Mouse (Mus musculus): ENCODE results near the gene Capn15. TPM values are rescaled to one million over a fixed set of nuclear protein-coding genes. Genes with fewer than 3 reads are reported as not detected.

Gene Capn15
- polyA plus RNA-seq, 1 experiment from 2014 or later, result 21.1 TPM

DNA sequence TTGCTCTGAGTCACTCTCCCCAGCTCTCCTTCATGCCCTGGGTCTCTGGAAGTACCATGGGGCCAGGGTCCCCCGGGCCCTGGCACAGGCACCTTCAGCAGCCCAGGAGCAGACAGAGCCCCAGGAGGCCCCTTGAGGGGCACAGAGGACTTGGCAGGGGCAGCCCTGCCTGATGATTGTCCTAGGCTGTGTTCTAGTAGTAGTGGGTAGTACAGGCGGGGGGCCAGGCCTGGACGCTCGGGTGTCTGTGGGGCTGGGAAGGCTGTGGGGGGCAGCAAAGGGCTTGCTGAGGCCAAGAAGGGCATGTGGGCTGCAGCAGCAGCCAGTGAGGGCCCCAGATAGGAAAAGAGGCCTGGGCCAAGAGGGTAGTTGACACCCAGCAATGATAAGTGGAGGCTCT lies 38.0 kb downstream of the Capn15 start:
- DNase-seq, result no peak
- H3K4me1 ChIP-seq (ENCODE audit: control insufficient read depth, insufficient read depth, low read length), result no peaks in the 10 kb centered on the region
- H3K4me3 ChIP-seq (replicated peaks; ENCODE audit: low read depth, low read length), result no peak overlapping the region
- H3K27me3 ChIP-seq (ENCODE audit: control insufficient read depth, insufficient read depth, low read length), result peaks cover 29% of the 10 kb centered on the region
- ATAC-seq (ENCODE audit: low FRiP score, low TSS enrichment), result no peak
- no peak overlapping the region for H3K27ac ChIP-seq (replicated peaks; ENCODE audit: low read depth, low read length)
- H3K4me2 ChIP-seq (ENCODE audit: low read length), result no peak overlapping the region
- H3K36me3 ChIP-seq (ENCODE audit: control insufficient read depth, insufficient read depth, low read length), result no peaks in the 10 kb centered on the region
- 91% methylated on average over 4 of the region's 4 CpGs for WGBS
- no peaks in the 10 kb centered on the region for H3K9me3 ChIP-seq (ENCODE audit: control insufficient read depth, low read length)
- no peak overlapping the region for H3K9ac ChIP-seq (replicated peaks; ENCODE audit: low read length)

GRCm38 (mm10) chr17:25946891-25947290 lies 38.7 kb downstream of the Capn15 start:
- WGBS, result 77% methylated on average over 8 of the region's 8 CpGs
- Histone ChIP-seq H3K9ac (replicated peaks; ENCODE audit: low read length) (no peak overlapping the region), H3K4me3 (replicated peaks; ENCODE audit: low read depth, low read length) (no peak overlapping the region), H3K9me3 (ENCODE audit: control insufficient read depth, low read length) (no peaks in the 10 kb centered on the region), H3K4me1 (ENCODE audit: control insufficient read depth, insufficient read depth, low read length) (peaks cover 4% of the 10 kb centered on the region; the same call in 1 of the 2 replicates), H3K36me3 (ENCODE audit: control insufficient read depth, insufficient read depth, low read length) (no peaks in the 10 kb centered on the region), H3K27me3 (ENCODE audit: control insufficient read depth, insufficient read depth, low read length) (peaks cover 22% of the 10 kb centered on the region), H3K4me2 (ENCODE audit: low read length) (no peak overlapping the region), H3K27ac (replicated peaks; ENCODE audit: low read depth, low read length) (no peak overlapping the region)
- DNase-seq (no peak), ATAC-seq (ENCODE audit: low FRiP score, low TSS enrichment) (no peak)

- no peak overlapping the region for H3K27ac ChIP-seq (replicated peaks; ENCODE audit: low read depth, low read length)
- DNase-seq (no peak), ATAC-seq (ENCODE audit: low FRiP score, low TSS enrichment) (no peak)
- no peak overlapping the region for H3K4me2 ChIP-seq (ENCODE audit: low read length)
- no peaks in the 10 kb centered on the region for H3K36me3 ChIP-seq (ENCODE audit: control insufficient read depth, insufficient read depth, low read length)
- H3K4me3 ChIP-seq (replicated peaks; ENCODE audit: low read depth, low read length), result no peak overlapping the region
- WGBS, result 76% methylated on average over 7 of the region's 7 CpGs
- no peak overlapping the region for H3K9ac ChIP-seq (replicated peaks; ENCODE audit: low read length)
- H3K9me3 ChIP-seq (ENCODE audit: control insufficient read depth, low read length), result no peaks in the 10 kb centered on the region
- peaks cover 17% of the 10 kb centered on the region for H3K27me3 ChIP-seq (ENCODE audit: control insufficient read depth, insufficient read depth, low read length)
- H3K4me1 ChIP-seq (ENCODE audit: control insufficient read depth, insufficient read depth, low read length), result peaks cover 4% of the 10 kb centered on the region; the same call in 1 of the 2 replicates
Measured at GRCm38 (mm10) chr17:25946349-25946748, 39.2 kb downstream of the Capn15 start.

GRCm38 (mm10) chr17:25945517-25946155 lies 40.0 kb downstream of the Capn15 start:
- Histone ChIP-seq H3K4me1 (ENCODE audit: control insufficient read depth, insufficient read depth, low read length) (peaks cover 10% of the 10 kb centered on the region), H3K9ac (replicated peaks; ENCODE audit: low read length) (no peak overlapping the region), H3K36me3 (ENCODE audit: control insufficient read depth, insufficient read depth, low read length) (no peaks in the 10 kb centered on the region), H3K9me3 (ENCODE audit: control insufficient read depth, low read length) (no peaks in the 10 kb centered on the region), H3K4me3 (replicated peaks; ENCODE audit: low read depth, low read length) (no peak overlapping the region), H3K27ac (replicated peaks; ENCODE audit: low read depth, low read length) (no peak overlapping the region), H3K4me2 (ENCODE audit: low read length) (no peak overlapping the region), H3K27me3 (ENCODE audit: control insufficient read depth, insufficient read depth, low read length) (peaks cover 11% of the 10 kb centered on the region; the same call in 1 of the 2 replicates)
- DNase-seq (no peak), ATAC-seq (ENCODE audit: low FRiP score, low TSS enrichment) (no peak)
- 47% methylated on average over 9 of the region's 9 CpGs for WGBS

DNA sequence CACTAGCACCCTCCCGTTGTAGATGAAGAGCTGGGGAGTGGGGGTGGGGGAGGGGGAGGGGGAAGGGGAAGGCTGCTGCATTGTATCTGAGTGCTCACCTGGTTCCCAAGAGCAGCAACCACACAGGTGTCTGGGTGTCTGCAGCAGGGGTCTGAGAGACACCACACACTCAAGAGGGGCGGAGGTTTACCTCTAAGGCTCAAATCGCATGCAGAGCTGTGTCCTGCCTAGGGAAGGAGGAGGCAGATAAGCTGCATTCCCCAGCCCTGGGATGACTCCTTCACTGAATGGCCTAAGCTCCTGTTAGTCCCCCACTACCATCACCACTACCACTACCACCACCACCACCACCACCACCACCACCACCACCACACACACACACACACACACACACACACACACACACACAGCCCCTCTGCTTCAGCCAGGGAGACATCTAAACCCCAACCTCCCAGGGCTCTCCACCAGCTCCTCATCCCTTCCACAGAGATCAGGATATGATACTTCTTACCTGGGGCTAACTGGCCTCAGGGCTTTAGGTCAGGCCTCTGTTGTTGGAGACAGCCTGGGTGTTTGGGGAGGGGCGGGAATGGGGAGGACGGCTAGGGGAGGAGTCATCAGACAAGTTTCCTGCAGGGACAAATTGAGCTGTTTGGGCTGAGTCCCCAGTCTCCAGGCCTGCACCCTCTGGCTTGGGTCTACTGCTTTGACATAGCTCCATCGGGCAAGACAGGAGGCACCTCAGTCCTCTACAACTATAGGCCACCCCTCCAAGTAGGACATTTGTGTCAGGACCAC lies 41.0 kb downstream of the Capn15 start, which contains the start of the genes Pigq and Nhlrc4:
Gene Pigq, minus strand, starts transcription at position 571 of the 798 bp plus-strand sequence.
Gene Nhlrc4, minus strand, starts transcription at position 596 of the 798 bp plus-strand sequence.
- Histone ChIP-seq H3K4me1 (ENCODE audit: control insufficient read depth, insufficient read depth, low read length) (peaks cover 13% of the 10 kb centered on the region), H3K27me3 (ENCODE audit: control insufficient read depth, insufficient read depth, low read length) (no peaks in the 10 kb centered on the region; the same call in 1 of the 2 replicates), H3K4me3 (replicated peaks; ENCODE audit: low read depth, low read length) (no peak within 1 kb of the TSS), H3K9me3 (ENCODE audit: control insufficient read depth, low read length) (no peaks in the 10 kb centered on the region), H3K9ac (replicated peaks; ENCODE audit: low read length) (no peak within 1 kb of the TSS), H3K36me3 (ENCODE audit: control insufficient read depth, insufficient read depth, low read length) (no peaks in the 10 kb centered on the region), H3K27ac (replicated peaks; ENCODE audit: low read depth, low read length) (no peak within 1 kb of the TSS), H3K4me2 (ENCODE audit: low read length) (no peak within 1 kb of the TSS)
- ATAC-seq (ENCODE audit: low FRiP score, low TSS enrichment) (no peak), DNase-seq (no peak)
- 47% methylated on average over 6 of the region's 6 CpGs for WGBS

DNA sequence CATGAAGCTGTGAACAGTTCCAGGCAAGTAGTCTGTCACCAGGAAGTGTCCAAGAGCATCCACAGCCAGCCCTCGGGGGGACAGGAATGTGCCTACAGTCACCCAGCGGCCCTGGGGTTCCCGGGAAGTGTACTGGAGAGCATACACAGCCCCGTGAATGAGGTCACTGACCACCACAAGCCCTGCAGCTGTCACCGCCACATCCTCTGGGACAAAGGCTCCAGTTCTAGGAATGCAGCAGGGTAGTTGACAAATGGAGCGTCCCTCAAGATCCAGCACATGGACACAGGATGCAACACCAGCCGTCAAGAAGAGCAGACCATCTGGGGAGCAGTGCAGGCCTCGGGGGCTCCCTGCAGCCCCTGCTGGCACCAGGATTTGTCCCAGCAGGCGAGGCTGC lies 41.8 kb downstream of the Capn15 start:
- Histone ChIP-seq H3K4me1 (ENCODE audit: control insufficient read depth, insufficient read depth, low read length) (peaks cover 13% of the 10 kb centered on the region), H3K27ac (replicated peaks; ENCODE audit: low read depth, low read length) (no peak overlapping the region), H3K36me3 (ENCODE audit: control insufficient read depth, insufficient read depth, low read length) (no peaks in the 10 kb centered on the region), H3K27me3 (ENCODE audit: control insufficient read depth, insufficient read depth, low read length) (no peaks in the 10 kb centered on the region; the same call in 1 of the 2 replicates), H3K9ac (replicated peaks; ENCODE audit: low read length) (no peak overlapping the region), H3K4me2 (ENCODE audit: low read length) (no peak overlapping the region), H3K9me3 (ENCODE audit: control insufficient read depth, low read length) (no peaks in the 10 kb centered on the region), H3K4me3 (replicated peaks; ENCODE audit: low read depth, low read length) (no peak overlapping the region)
- DNase-seq (no peak), ATAC-seq (ENCODE audit: low FRiP score, low TSS enrichment) (no peak)
- WGBS, result 81% methylated on average over 9 of the region's 9 CpGs

GRCm38 (mm10) chr17:25943221-25943620 lies 42.4 kb downstream of the Capn15 start:
- Histone ChIP-seq H3K4me2 (ENCODE audit: low read length) (no peak overlapping the region), H3K4me3 (replicated peaks; ENCODE audit: low read depth, low read length) (no peak overlapping the region), H3K36me3 (ENCODE audit: control insufficient read depth, insufficient read depth, low read length) (no peaks in the 10 kb centered on the region), H3K27ac (replicated peaks; ENCODE audit: low read depth, low read length) (no peak overlapping the region), H3K9me3 (ENCODE audit: control insufficient read depth, low read length) (no peaks in the 10 kb centered on the region), H3K4me1 (ENCODE audit: control insufficient read depth, insufficient read depth, low read length) (peaks cover 13% of the 10 kb centered on the region), H3K9ac (replicated peaks; ENCODE audit: low read length) (no peak overlapping the region), H3K27me3 (ENCODE audit: control insufficient read depth, insufficient read depth, low read length) (no peaks in the 10 kb centered on the region; the same call in 1 of the 2 replicates)
- ATAC-seq (ENCODE audit: low FRiP score, low TSS enrichment) (no peak), DNase-seq (no peak)
- WGBS, result 87% methylated on average over 3 of the region's 3 CpGs

DNA sequence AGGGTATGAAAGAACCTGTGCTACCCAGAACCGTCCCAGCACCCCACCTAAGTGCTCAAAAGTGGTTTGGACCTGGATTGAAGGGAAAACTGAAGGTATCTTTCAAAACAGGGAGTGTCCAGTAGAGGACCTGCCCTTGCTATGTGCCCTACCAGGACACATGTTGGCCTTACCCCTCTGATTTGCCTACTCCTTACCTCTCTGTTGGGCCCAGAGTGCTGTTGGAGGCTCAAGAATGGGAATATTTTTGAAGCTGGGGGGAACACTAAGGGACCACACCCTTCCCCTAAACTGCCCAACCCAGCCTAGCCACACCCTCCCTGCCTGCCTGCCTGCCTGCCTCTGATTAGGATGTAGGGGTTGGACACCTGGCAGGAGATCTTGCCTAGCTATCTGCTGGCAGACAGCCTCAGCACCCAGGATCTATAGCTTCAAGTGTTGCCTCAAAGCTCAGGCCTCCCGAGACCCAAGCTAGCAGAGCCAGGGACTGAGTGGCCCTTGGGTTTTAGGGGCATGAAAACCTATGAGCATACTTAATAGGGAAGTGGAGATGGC lies 42.9 kb downstream of the Capn15 start:
- Histone ChIP-seq H3K4me3 (replicated peaks; ENCODE audit: low read depth, low read length) (no peak overlapping the region), H3K4me1 (ENCODE audit: control insufficient read depth, insufficient read depth, low read length) (peaks cover 13% of the 10 kb centered on the region), H3K9me3 (ENCODE audit: control insufficient read depth, low read length) (no peaks in the 10 kb centered on the region), H3K4me2 (ENCODE audit: low read length) (no peak overlapping the region), H3K36me3 (ENCODE audit: control insufficient read depth, insufficient read depth, low read length) (no peaks in the 10 kb centered on the region), H3K27ac (replicated peaks; ENCODE audit: low read depth, low read length) (no peak overlapping the region), H3K27me3 (ENCODE audit: control insufficient read depth, insufficient read depth, low read length) (no peaks in the 10 kb centered on the region), H3K9ac (replicated peaks; ENCODE audit: low read length) (no peak overlapping the region)
- ATAC-seq (ENCODE audit: low FRiP score, low TSS enrichment) (no peak), DNase-seq (no peak)
- WGBS, result 94% methylated on average over 2 of the region's 2 CpGs
